Mouse (Mus musculus) activated CD4-positive, CD25-positive, alpha-beta regulatory T cell, adult 4 months (primary cell): ENCODE measurements around the gene Pard3. TPM values are rescaled to one million over a fixed set of nuclear protein-coding genes. Genes with fewer than 3 reads are reported as not detected.

Source experiments
- ATAC-seq: one replicate; pipeline ENCODE4 v1.8.0; 2017
- polyA plus RNA-seq, 2 experiments: library from polyadenylated mRNA; unstranded; fragments of 100-300 nt; shearing (Covaris generic); gene quantifications; one replicate each; pipeline ENCODE4 v1.2.1; 2017

Gene Pard3
- under 1 TPM; 0.13 to 0.61 TPM for polyA plus RNA-seq

DNA sequence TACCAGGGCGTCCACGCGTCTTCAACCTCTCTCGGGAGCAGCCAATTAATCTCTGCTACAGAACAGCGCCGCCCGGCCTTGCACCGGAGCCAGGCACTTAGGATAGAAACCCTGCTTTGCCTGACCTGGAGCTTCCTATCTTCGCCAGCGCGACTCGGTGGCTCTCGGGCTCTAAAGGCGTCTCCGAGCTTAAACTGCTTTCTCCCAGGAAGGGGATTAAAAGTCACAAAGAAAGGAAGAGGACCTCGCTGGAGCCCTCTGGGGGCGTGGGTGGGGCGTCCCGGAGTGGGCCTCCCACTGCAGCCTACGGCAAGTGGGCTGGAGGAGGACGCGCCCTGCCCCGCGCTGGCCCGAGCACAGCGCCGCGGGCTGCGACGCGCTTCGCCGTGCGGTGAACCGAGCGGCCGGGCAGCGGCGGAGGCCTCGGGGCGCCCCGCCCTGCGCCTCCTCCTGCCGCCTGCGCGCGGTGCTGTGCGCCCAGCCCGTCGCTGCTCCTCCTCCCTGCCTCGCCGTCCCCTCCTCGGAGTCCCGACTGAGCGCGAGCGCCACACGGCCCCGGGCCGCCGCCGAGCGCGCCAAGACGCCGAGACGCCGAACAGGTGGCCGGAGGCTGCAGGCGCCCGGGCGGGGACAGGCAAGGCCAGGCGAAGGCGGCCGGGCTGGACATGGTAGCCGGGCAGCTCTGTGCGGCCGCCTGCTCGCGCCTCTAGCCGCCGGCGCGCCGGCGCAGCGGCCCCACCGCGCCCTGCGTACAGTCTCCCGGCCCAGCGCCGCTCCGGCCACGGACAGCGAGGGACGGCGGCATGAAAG lies at the start of gene Pard3:
Gene Pard3 (plus strand): TSS at position 343 of the 810 bp plus-strand sequence.
- ATAC-seq: no peak

DNA sequence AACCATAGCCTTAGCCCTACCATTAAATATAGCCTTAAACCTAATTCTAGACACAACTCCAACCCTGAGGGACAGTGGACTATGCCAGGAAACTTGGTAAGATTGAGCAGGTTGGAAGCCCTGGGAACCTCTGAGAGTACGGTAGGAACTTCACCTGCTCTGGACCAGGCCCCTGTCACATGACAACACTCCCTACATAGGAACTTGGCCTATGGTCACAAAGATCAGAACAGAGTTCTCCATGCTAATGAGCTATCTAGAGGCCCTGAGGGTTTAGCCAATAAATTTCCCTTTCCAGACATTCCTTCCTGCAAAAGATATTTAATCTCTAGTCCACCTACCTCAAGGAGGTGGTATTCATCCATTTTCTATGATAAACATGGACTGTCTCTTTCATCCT lies 41.9 kb upstream of the Pard3 start:
- ATAC-seq: no peak

DNA sequence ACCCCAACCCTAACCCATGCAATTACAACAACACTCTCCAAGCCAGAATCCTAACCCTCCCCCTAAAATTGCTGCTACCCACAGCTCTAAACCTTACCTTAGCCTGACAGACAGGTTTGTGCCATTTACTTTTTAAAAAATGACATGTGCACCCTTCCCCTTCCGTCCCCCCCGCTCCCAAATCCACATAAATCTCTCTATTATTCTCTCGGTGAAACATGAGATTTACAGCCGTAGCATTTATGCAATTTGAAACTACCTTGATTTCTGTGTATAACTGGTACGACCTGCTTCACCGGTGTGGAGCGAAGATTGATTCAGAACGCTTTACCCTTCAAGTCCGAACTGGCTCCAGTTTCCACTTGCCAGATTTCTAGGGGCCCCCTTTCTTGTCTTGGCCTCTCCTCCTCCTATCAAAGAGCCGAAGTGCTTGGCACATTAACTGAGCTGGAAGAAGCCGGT lies 38.4 kb upstream of the Pard3 start:
- no peak for ATAC-seq

DNA sequence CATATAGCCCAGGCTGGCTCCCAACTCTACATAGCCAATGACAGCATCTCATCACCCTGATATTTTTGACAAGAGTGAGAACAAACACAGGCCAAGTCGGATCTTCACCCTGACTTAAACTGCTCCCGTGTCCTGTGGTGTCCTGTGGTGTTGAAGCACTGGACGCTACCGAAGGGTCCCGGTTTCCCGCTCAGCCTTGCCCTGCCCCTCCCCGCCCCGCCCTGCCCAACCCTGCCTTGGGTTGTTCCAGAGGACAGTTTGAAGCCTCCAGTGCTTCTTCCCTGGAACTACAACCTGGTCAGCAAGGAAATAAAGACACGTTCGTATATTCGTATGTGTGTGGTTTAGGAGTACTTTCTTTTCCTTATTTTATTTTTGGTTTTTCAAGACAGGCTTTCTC lies 37.9 kb upstream of the Pard3 start:
- ATAC-seq: no peak

- no peak for ATAC-seq
These were observed 32.2 kb upstream of the Pard3 start for GRCm38 (mm10) chr8:127031476-127031875.

DNA sequence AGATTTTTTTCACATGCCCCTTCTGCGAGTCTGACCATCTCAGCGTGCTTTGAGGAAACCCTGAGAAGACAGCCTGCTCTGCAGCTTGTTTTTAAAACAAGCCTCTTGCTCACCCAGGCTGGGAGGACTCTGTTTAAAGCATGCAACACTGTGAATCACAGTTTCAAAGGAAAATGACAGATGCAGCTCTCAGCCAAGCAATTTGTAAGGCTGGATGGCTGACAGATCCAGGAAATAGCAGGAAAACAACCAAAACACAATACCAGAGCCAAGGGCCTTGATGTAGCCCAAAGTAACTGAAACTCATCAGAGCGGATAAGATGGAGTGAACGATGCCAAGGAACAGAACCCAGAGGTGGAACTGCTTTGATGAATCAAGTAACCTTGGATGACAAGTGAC lies 24.8 kb upstream of the Pard3 start:
- ATAC-seq: no peak

DNA sequence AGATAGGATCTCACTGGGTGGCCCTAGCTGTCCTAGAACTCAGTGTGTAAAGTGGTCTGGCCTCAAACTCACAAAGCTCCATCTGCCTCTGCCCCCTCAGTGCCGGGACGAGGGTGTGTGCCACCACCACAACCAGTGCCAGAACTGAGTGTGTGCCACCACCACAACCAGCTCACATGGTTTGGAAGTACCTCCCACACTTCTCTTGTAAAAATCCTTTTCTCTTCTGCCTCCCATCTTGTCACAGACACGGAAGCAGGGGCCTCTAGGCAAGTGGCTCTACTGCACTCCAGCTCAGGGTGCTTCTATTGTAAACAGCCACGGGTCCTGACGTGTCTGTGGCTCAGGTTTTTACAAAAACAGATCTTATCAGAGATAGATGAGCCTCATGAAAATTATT lies 13.7 kb upstream of the Pard3 start:
- no peak for ATAC-seq

DNA sequence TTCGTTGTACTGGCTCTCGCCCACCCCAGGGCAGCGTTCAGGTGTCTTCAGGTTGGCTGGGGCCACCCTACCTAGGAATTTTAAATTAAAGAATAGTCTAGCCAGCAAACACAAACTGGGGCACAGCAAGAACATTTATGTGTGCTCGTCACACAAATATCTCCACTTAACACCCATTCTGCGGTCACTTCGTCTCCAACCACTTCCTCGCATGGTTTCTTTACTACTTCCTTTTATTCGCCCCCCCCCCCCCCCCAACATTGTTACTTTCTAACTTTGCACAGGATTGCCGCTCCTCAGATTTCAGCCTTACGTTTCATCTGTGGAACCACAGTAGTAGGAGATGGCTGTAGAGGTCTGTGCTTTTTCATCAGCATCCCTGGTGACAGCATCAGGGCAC lies 11.6 kb upstream of the Pard3 start:
- peak; percentile 43 for ATAC-seq

DNA sequence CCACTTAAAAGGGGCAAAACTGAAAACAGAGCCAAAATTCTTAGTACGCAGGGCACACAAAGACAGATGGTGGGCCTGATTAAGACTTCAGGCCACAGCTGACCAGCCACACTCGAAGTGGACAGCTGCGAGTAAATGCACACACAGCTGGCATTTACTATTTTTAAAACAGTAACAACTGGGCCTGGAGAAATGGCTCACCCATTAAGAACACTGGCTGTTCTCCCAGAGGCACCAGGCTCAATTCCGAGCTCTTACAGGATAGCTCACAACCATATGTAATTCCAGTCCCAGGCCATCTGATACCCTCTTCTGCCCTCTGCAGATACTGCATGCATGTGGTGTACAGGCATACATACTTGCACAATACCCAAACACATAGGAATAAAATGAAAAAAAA lies 8.6 kb upstream of the Pard3 start:
- no peak for ATAC-seq

DNA sequence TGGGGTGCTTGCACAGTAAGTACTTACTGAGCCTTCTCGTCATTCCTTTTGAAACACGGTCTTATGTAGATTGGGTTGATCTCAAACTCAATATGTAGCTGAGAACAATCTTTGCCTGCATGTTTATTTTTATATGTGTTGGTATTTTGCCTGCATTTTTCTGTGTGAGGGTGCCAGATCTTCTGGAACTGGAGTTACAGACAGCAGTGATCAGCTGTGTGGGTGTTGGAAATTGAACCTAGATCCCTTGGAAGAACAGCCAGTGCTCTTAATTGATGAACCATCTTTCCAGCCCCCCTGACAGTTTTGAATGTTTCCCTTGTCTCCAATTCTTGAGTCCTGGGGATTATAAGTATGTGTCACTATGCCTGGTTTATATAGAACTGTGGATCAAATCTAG lies 4.9 kb upstream of the Pard3 start:
- no peak for ATAC-seq

DNA sequence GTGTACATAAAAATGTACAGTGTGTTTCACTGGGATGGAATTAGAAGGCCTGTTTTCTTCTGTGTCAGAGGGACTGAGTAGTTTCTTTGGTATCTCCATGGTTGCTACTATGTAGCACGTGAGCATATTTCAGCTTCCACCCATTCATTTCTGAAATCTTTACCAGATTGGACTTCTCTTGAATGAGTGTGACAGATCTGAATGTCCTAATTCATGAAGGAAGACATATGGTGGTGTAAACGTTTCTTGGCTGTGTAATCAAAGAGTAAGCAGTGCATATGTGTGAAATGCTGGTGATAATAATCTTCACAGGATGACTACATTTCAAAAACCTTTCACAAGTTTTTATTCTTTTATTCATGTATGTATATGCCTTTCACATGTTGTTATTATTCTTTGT lies 3.9 kb upstream of the Pard3 start:
- ATAC-seq: no peak

DNA sequence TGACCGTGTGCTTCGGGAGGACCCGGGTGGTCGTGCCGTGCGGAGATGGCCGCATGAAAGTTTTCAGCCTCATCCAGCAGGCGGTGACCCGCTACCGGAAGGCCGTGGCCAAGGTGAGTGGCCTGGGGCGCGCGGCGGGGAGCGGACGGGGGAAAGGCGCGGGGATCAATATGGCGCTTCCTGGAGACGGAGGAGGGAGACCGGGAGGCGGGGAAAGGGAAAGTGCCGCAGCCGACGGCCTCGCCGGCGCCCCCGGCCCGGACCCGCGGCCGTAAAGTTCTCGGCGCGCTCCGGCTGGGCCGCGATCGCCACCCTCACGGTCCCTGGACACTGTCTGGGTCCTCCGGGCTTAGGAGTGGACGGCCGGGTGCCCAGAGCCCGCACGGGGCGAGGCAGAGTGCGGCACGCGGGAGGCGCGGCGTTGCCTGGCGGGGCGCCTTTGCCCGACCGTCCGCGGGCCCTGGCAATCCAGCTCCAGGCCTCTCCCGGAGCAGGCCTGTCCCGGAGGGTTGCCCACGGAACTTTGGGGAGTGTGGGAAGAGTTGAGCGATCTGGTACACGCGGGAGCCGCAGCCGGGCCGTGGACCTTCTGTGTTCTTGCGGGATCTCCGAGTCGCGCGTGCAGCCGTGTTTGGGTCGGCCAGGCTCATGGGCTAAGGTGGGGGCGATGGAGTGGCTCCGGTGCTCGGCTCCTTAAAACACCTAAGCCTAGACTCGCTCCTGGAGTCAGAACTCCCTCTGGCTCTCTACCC lies 844 bp downstream of the Pard3 start:
- no peak for ATAC-seq

GRCm38 (mm10) chr8:127065113-127065473 lies 1.4 kb downstream of the Pard3 start:
- ATAC-seq: no peak

- no peak for ATAC-seq
These were observed 2.1 kb downstream of the Pard3 start for GRCm38 (mm10) chr8:127065791-127066190.

- ATAC-seq: no peak
These were observed 2.8 kb downstream of the Pard3 start for GRCm38 (mm10) chr8:127066501-127066900.

DNA sequence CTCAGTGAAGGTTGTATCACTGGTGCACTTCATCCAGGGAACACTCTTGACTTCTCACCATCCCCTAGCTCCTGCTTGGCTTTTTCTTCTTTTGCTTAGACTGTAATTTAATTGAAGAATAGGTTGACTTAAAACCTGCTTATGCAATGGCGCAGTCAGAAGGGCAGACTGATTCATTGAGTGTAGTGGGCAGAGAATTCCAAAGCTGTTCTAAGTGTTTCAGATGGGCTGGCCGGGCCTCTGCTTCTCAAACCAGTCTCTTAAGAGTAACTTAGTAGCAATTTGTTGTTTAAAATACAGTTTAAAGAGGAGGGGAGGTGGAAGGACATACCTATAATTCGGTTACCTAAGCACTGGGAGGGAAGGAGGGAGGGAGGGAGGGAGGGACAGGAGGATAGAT lies 5.0 kb downstream of the Pard3 start:
- no peak for ATAC-seq

GRCm38 (mm10) chr8:127070225-127070624 lies 6.5 kb downstream of the Pard3 start:
- ATAC-seq: no peak

GRCm38 (mm10) chr8:127073052-127073618 lies 9.4 kb downstream of the Pard3 start:
- ATAC-seq: no peak

GRCm38 (mm10) chr8:127076511-127076910 lies 12.8 kb downstream of the Pard3 start:
- no peak for ATAC-seq

DNA sequence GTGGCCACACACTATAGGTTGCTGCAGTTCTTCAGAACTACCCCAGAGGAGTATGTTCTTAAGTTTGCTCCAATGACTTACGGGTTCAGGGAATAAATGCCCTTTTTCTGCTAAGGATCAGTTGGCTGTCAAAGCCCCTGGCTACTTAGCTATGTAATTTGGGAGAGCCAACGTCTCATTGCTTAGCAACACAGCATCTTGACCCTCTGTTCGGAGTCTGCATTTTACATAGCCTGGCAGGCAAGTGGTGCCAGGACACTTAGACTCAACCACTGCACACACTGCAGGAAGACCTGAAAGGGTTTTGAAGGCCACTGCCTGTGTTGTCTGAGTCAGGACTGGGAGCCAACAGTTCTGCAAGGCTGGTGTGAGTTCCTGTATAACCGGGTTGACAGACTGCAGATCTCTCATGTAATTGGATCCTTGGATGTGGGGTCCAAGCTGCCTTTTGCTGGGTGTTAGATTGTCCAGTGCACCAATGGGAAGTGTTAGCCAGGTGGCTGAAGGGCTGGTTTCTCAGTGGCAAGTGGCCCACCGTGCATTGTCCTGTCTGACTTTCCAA lies 15.6 kb downstream of the Pard3 start:
- ATAC-seq: no peak

- no peak for ATAC-seq
These were observed 17.6 kb downstream of the Pard3 start for GRCm38 (mm10) chr8:127081297-127081696.

DNA sequence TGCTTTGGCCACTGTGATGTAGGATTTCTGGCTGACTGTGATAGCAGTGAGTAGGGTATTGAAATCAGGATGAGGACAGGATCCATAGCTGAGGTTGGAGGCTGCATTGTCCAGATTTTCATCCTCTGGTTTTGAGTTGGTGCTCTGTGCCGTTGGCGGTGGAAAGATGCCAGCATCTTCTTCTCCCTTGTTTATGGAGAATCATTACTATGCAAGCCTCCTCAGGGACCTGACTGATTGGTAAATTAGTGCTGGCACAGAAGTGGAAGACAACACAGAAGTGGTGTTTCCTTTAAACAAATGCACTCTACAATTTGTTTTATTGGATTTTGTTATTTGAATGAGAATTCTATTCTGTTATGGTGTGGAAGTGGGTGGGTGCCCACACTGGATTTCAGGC lies 18.8 kb downstream of the Pard3 start:
- no peak for ATAC-seq

- no peak for ATAC-seq
These were observed 20.9 kb downstream of the Pard3 start for GRCm38 (mm10) chr8:127084565-127084964.
